Mouse (Mus musculus): ENCODE data around the gene Slc4a1. TPM values are rescaled to one million over a fixed set of nuclear protein-coding genes. Genes with fewer than 3 reads are reported as not detected.
A peak's percentile ranks its signal among the peaks of the same experiment; 100 is the strongest.
"Not testable (repeated sequence)": the region's sequence is repeated elsewhere in the genome, so short reads cannot be mapped to it uniquely, and the experiment has no call there.

Gene Slc4a1
- total RNA-seq, 2 experiments from 2014 or later: 0.10 to 0.15 TPM

- peak in 1 of 2 experiments; percentile 32 for DNase-seq
These were observed 32.2 kb upstream of the Slc4a1 start for GRCm38 (mm10) chr11:102398007-102398825.

GRCm38 (mm10) chr11:102396671-102397141 lies 30.7 kb upstream of the Slc4a1 start:
- peak in 1 of 2 experiments; percentile 23 for DNase-seq

- DNase-seq: peak in 1 of 2 experiments; percentile 3
These were observed 30.3 kb upstream of the Slc4a1 start for GRCm38 (mm10) chr11:102396263-102396662.

- peak in 1 of 2 experiments; percentile 21 for DNase-seq
These were observed 29.2 kb upstream of the Slc4a1 start for GRCm38 (mm10) chr11:102395250-102395649.

- DNase-seq: peak in 1 of 2 experiments; percentile 12
These were observed 28.6 kb upstream of the Slc4a1 start for GRCm38 (mm10) chr11:102394421-102395124.

- DNase-seq: peak in 1 of 2 experiments; percentile 52
These were observed 27.9 kb upstream of the Slc4a1 start for GRCm38 (mm10) chr11:102393719-102394420.

- peak; percentile 95 to 97 for DNase-seq
These were observed 27.2 kb upstream of the Slc4a1 start, which contains the start of gene Rundc3a for GRCm38 (mm10) chr11:102393238-102393634. Rundc3a (plus strand) TSS chr11:102393403.

- DNase-seq: no peak
These were observed 26.6 kb upstream of the Slc4a1 start for GRCm38 (mm10) chr11:102392441-102393237.

GRCm38 (mm10) chr11:102389436-102389835 lies 23.4 kb upstream of the Slc4a1 start:
- DNase-seq: not testable (repeated sequence)

GRCm38 (mm10) chr11:102386121-102386520 lies 20.1 kb upstream of the Slc4a1 start:
- DNase-seq: no peak

GRCm38 (mm10) chr11:102385075-102385474 lies 19.1 kb upstream of the Slc4a1 start:
- no peak for DNase-seq

- peak in 1 of 2 experiments; percentile 14 for DNase-seq
These were observed 18.4 kb upstream of the Slc4a1 start for GRCm38 (mm10) chr11:102384418-102384817.

GRCm38 (mm10) chr11:102383365-102384136 lies 17.5 kb upstream of the Slc4a1 start:
- DNase-seq: no peak

GRCm38 (mm10) chr11:102382794-102383193 lies 16.8 kb upstream of the Slc4a1 start:
- no peak for DNase-seq

- no peak for DNase-seq
These were observed 15.5 kb upstream of the Slc4a1 start for GRCm38 (mm10) chr11:102381341-102382100.

- DNase-seq: no peak
These were observed 14.1 kb upstream of the Slc4a1 start for GRCm38 (mm10) chr11:102380091-102380490.

- DNase-seq: no peak
These were observed 11.2 kb upstream of the Slc4a1 start for GRCm38 (mm10) chr11:102377186-102377585.

GRCm38 (mm10) chr11:102376196-102376835 lies 10.3 kb upstream of the Slc4a1 start:
- no peak for DNase-seq
